Mouse (Mus musculus): ENCODE results near the gene Ddc. TPM values are rescaled to one million over a fixed set of nuclear protein-coding genes. Genes with fewer than 3 reads are reported as not detected.
A peak's percentile ranks its signal among the peaks of the same experiment; 100 is the strongest.

Gene Ddc
- total and polyA plus RNA-seq, 2 experiments from 2014 or later = 8.6 to 13.6 TPM

DNA sequence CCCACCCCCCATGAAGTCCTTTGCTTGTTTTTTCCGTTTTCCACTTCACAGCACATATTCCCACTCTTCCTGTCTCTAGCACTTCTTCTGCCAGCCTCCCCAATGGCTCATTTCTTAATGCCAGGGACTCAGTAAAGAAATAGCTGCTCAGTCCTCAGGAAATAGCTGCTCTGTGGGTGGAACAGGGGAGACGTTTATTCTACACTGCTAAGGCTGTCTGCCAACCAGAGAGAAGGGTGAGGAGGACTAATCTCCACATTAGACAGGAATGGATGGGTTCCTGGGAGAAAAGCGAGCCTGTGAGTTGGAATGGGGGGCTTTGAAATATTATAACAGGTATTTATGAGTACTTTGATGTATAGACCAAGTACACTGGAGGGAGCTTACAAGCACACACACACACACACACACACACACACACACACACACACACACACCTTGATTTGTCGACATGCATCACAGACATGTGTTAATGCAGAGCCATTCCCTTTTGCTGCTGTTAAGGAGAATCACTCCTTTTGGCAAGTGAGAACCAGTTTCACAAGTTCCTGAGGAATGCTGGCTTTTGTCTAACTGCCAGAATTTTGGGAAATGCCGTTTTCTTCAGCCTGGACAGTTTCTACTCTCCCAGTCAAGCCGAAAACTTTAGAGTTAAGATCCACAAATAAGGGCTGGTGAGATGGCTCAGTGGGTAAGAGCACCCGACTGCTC is 9.9 kb upstream of the Ddc start:
- H3K27ac ChIP-seq (ENCODE audit: low read depth, low read length) = no peak overlapping the region
- ATAC-seq (no peak), DNase-seq (no peak)
- H3K4me1 ChIP-seq (ENCODE audit: insufficient read depth) = no peaks in the 10 kb centered on the region
- H3K9ac ChIP-seq = no peak overlapping the region
- TF ChIP-seq CTCF (IDR thresholded peaks at IDR 0.05; ENCODE audit: low read depth) = no peak
- H3K9me3 ChIP-seq (ENCODE audit: low read length) = no peaks in the 10 kb centered on the region
- H3K36me3 ChIP-seq (ENCODE audit: insufficient read depth) = no peaks in the 10 kb centered on the region
- no peak overlapping the region for H3K4me2 ChIP-seq (ENCODE audit: low read depth)
- no peaks in the 10 kb centered on the region for H3K27me3 ChIP-seq (ENCODE audit: insufficient read depth, low read length)
- H3K4me3 ChIP-seq (ENCODE audit: low read depth, low read length) = no peak overlapping the region
- WGBS = 61% methylated on average over 7 of the region's 7 CpGs

DNA sequence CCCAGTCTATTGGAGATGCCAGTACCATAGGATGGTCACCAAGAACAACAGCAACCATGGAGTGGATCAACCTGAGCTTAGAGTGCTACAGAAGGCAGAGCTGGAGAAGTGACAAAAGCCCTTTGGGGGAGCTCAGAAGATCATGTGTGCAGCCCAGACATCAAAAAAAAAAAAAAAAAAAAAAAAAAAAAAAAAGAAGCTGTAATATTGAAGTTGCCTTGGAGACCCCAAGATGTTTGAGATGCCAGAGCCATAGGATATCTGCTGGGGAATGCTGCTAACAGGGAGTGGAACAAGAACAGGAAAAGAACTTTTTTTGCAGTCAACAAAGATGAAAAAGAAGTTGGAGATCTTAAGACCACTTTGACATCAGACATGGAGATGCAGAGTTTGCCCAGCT is 7.6 kb upstream of the Ddc start:
- H3K27me3 ChIP-seq (ENCODE audit: insufficient read depth, low read length) = no peaks in the 10 kb centered on the region
- ATAC-seq (no peak), DNase-seq (no peak)
- H3K4me1 ChIP-seq (ENCODE audit: insufficient read depth) = no peaks in the 10 kb centered on the region
- no peaks in the 10 kb centered on the region for H3K9me3 ChIP-seq (ENCODE audit: low read length)
- no peak overlapping the region for H3K4me2 ChIP-seq (ENCODE audit: low read depth)
- no peak overlapping the region for H3K9ac ChIP-seq
- no peaks in the 10 kb centered on the region for H3K36me3 ChIP-seq (ENCODE audit: insufficient read depth)
- no peak overlapping the region for H3K4me3 ChIP-seq (ENCODE audit: low read depth, low read length)
- no peak for TF ChIP-seq CTCF (IDR thresholded peaks at IDR 0.05; ENCODE audit: low read depth)
- H3K27ac ChIP-seq (ENCODE audit: low read depth, low read length) = no peak overlapping the region

DNA sequence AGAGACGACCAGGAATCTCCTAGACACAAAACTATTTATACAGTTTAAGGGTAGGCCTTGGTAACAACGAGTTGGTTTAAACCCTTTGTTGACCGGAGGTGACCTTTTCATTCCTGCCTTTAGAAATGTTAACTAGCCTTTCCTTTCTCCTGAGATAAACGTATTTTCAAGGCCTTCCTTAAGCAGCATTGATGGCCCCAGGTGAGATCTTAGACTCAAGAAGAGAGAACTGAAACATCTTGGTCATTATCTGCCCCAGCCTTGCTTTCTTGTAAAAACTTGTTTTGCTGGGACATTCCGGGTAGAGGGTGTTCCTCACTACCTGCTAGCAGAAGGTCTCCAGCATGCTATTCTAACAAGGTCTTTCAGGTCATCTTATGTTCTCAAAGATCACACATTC is 7.1 kb upstream of the Ddc start:
- Histone ChIP-seq H3K4me1 (ENCODE audit: insufficient read depth) (no peaks in the 10 kb centered on the region), H3K27me3 (ENCODE audit: insufficient read depth, low read length) (no peaks in the 10 kb centered on the region), H3K4me3 (ENCODE audit: low read depth, low read length) (no peak overlapping the region), H3K27ac (ENCODE audit: low read depth, low read length) (no peak overlapping the region), H3K4me2 (ENCODE audit: low read depth) (no peak overlapping the region), H3K9ac (no peak overlapping the region), H3K36me3 (ENCODE audit: insufficient read depth) (no peaks in the 10 kb centered on the region), H3K9me3 (ENCODE audit: low read length) (no peaks in the 10 kb centered on the region)
- TF ChIP-seq CTCF (IDR thresholded peaks at IDR 0.05; ENCODE audit: low read depth) = no peak
- ATAC-seq = no peak
- DNase-seq = no peak
- WGBS = 68% methylated on average over 5 of the region's 5 CpGs

DNA sequence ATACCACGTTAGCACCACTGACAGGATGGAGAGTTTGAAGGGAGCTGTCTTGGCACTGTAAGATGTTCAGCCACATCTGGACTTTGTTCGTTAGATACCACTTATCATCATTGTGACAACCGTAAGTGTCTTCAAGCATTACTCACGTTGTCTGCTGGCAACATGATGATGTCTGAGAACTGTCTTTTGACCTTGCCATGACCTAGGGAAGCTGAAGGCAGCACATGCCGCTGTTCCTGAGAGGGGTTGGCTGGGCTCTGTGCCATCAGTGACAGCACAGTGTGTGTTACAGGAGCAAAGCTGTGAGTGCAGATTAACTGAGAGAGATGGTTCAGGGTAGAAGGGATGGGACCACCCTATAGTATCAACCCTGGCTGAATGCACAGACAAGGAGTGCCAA is 3.6 kb upstream of the Ddc start:
- H3K4me3 ChIP-seq (ENCODE audit: low read depth, low read length) = no peak overlapping the region
- no peak for TF ChIP-seq CTCF (IDR thresholded peaks at IDR 0.05; ENCODE audit: low read depth)
- no peak for DNase-seq
- no peak overlapping the region for H3K27ac ChIP-seq (ENCODE audit: low read depth, low read length)
- no peaks in the 10 kb centered on the region for H3K4me1 ChIP-seq (ENCODE audit: insufficient read depth)
- WGBS = 78% methylated on average over 5 of the region's 5 CpGs
- H3K9me3 ChIP-seq (ENCODE audit: low read length) = no peaks in the 10 kb centered on the region
- H3K36me3 ChIP-seq (ENCODE audit: insufficient read depth) = no peaks in the 10 kb centered on the region
- H3K4me2 ChIP-seq (ENCODE audit: low read depth) = no peak overlapping the region
- no peak overlapping the region for H3K9ac ChIP-seq
- H3K27me3 ChIP-seq (ENCODE audit: insufficient read depth, low read length) = no peaks in the 10 kb centered on the region
- ATAC-seq = peak; percentile 64; the same call in 1 of the 2 replicates

DNA sequence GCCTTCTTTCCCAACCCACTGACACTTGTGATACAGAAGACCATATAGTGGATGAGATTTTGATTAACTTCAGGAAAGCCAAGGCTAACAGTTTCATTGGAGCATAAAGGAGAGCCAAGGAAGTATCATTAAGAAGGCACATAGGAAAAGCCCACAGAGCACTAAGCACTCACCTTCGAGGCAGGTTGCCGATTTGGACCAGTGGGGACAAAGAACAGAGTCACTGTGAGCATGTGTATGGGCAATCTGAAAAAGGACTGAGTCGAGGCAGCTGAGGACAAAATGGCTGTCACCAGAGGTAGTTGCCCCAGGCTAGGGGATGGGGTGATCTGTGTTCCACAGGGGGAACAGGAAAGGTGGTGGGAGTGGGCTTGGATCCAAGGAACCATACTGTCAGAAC is 552 bp upstream of the Ddc start:
- Histone ChIP-seq H3K36me3 (ENCODE audit: insufficient read depth) (no peaks in the 10 kb centered on the region), H3K27ac (ENCODE audit: low read depth, low read length) (no peak overlapping the region), H3K4me2 (ENCODE audit: low read depth) (no peak overlapping the region), H3K9me3 (ENCODE audit: low read length) (no peaks in the 10 kb centered on the region), H3K9ac (no peak overlapping the region), H3K27me3 (ENCODE audit: insufficient read depth, low read length) (no peaks in the 10 kb centered on the region), H3K4me1 (ENCODE audit: insufficient read depth) (no peaks in the 10 kb centered on the region), H3K4me3 (ENCODE audit: low read depth, low read length) (no peak overlapping the region)
- 88% methylated on average over 3 of the region's 3 CpGs for WGBS
- no peak for DNase-seq
- ATAC-seq = no peak
- no peak for TF ChIP-seq CTCF (IDR thresholded peaks at IDR 0.05; ENCODE audit: low read depth)

DNA sequence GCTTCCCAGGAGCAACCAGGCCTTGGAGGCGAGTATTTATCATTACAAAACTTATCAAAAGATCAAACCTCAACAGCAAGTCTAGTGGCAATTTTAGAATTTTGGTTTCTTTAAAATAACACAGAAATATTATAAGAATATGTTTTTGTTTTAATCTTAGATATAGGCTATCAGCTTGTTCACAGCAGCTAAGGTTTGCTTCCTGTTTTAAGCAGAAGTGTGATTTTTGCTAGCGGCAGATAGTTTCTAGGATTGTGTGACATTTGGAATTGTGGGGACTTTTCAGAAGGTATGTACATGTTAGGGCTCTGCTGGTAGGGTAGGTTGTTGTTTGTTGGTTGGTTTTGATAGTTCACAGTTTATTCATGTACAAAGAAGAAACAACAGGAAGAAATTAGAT is 2.5 kb downstream of the Ddc start:
- DNase-seq (no peak), ATAC-seq (no peak)
- Histone ChIP-seq H3K9me3 (ENCODE audit: low read length) (no peaks in the 10 kb centered on the region), H3K27me3 (ENCODE audit: insufficient read depth, low read length) (no peaks in the 10 kb centered on the region), H3K36me3 (ENCODE audit: insufficient read depth) (no peaks in the 10 kb centered on the region), H3K27ac (ENCODE audit: low read depth, low read length) (no peak overlapping the region), H3K4me3 (ENCODE audit: low read depth, low read length) (no peak overlapping the region), H3K4me2 (ENCODE audit: low read depth) (no peak overlapping the region), H3K9ac (no peak overlapping the region), H3K4me1 (ENCODE audit: insufficient read depth) (no peaks in the 10 kb centered on the region)
- WGBS = 95% methylated on average over 2 of the region's 2 CpGs
- TF ChIP-seq CTCF (IDR thresholded peaks at IDR 0.05; ENCODE audit: low read depth) = no peak

DNA sequence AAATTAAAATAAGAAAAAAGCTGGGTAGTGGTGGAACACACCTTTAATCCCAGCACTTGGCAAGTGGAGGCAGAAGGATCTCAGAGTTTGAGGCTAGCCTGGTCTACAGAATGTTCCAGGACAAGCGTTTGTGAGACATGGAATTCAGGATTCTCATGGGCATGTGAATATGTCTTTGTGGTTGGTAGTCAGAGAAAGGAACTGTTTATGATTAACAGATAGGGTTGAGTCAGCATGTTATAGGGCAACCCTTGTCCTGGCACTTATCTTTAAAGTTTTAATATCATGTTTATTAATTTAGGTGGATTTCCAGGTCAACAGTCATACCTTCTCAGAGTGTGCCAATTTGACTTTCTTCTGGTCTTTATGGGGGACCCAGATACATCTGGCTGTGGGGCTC is 4.2 kb downstream of the Ddc start:
- TF ChIP-seq CTCF (IDR thresholded peaks at IDR 0.05; ENCODE audit: low read depth) = no peak
- Histone ChIP-seq H3K4me3 (ENCODE audit: low read depth, low read length) (no peak overlapping the region), H3K9ac (no peak overlapping the region), H3K4me1 (ENCODE audit: insufficient read depth) (no peaks in the 10 kb centered on the region), H3K36me3 (ENCODE audit: insufficient read depth) (no peaks in the 10 kb centered on the region), H3K9me3 (ENCODE audit: low read length) (no peaks in the 10 kb centered on the region), H3K27ac (ENCODE audit: low read depth, low read length) (no peak overlapping the region), H3K27me3 (ENCODE audit: insufficient read depth, low read length) (no peaks in the 10 kb centered on the region), H3K4me2 (ENCODE audit: low read depth) (no peak overlapping the region)
- WGBS = 87% methylated on average over 1 of the region's 1 CpGs
- ATAC-seq = no peak
- DNase-seq = no peak

Data from forebrain, postnatal 0 days (tissue).